Mouse (Mus musculus): ENCODE data around the gene Rnf166.
A peak's percentile ranks its signal among the peaks of the same experiment; 100 is the strongest.

GRCm38 (mm10) chr8:122432443-122433268, 43.2 kb downstream of the Rnf166 start, which contains the start of gene Cyba:
- TF ChIP-seq POLR2A (IDR thresholded peaks at IDR 0.05; ENCODE audit: low read depth, low read length) = peak; percentile 29
- TF ChIP-seq CTCF (IDR thresholded peaks at IDR 0.05; ENCODE audit: extremely low read depth, insufficient read length, insufficient replicate concordance, low read depth, low read length) = no peak

All from small intestine, adult 2 months (tissue).